Mouse (Mus musculus) T-helper 2 cell (primary cell): ENCODE results near the gene Cops2.

Source experiments
- in situ Hi-C: fragments of 300-600 bp; cut with MboI, MseI; formaldehyde crosslinking; loops from one replicate; pipeline ENCODE4 v1.15.1; 2025; ENCODE audit warnings: high pct_unique_total_duplicates

Gene Cops2

DNA sequence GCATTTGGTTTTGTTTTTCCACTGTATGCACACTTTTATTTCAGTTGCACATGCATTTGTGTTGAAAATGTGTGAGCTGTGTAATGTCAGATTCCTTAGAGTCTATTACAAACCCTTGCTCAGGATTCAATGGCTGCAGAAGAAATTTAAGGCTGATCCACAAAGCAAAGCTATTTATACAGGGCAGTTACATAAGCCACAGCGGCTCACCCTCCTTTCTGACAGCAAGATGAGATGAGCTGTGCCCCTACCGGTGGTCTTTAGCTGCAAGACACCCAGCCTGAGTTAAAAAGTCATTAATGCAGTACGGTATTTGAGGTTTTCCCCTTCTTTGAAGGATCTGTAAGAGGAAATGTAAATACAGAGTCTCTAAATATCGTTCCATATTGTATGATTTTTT, 75.1 kb downstream of the Cops2 start:
- in situ Hi-C loops: loop anchor here (25.0 kb wide), 1 partner anchor 522 kb away; no protein-coding TSS in a partner anchor

DNA sequence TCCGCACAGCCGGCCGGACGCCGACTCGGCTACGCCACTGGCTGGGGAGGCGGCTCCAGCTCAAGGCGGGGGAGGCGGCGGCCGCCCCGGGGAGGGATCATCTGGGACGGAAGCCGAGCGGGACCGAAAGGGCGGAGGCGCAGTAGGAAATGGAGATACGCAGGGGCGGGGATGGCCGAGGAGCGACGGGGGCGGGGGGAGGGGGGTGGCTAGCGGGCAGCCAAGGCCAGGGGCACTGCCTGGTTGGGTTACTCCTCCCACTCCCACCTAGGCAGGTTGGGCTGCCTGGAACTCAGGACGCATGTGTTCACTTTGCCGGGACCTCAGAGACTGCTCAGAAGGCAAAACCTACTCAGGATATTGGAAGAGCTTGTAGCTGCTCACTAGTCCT, 76.2 kb downstream of the Cops2 start, which contains the start of gene Secisbp2l:
Secisbp2l (minus strand) TSS at position 152 of the 391 bp plus-strand sequence.
- in situ Hi-C loops: loop anchor here (25.0 kb wide), 1 partner anchor 520 kb away; no protein-coding TSS in a partner anchor

DNA sequence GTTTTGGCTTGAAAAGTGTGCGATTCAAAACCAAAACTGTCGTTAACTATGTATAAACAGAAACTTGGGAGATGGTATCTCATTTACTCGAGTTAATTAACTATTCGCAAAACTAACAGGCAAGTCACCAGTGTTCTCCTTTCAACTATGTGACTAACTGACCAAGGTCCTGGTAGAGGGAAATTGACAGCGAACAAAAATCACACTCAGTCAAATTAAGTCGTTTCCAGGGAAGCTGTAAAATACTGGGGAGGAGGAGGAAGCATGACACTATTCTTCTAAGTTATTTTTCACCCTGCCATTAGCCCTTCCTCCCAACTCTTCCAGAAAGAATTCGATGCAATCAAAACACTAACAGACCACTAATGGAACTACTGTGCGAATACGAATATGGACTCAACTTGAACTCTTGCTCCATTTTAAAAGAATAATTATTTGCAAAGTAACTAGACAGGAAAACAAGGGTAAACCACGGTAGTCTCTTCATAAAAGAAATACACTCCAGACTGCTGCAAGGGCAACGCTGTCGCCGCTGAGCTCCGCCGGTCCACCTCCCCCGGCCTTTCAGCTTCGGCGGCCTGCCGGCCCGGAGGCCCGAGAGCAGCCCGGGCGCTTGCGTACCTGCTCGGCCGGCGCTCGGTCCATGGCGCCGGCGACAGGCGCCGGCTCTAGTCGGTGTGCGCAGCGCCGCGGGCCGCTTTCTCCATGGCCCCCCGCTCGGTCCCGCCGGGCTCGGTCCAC, 76.8 kb downstream of the Cops2 start:
- in situ Hi-C loops: loop anchor here (25.0 kb wide), 1 partner anchor 520 kb away; no protein-coding TSS in a partner anchor

DNA sequence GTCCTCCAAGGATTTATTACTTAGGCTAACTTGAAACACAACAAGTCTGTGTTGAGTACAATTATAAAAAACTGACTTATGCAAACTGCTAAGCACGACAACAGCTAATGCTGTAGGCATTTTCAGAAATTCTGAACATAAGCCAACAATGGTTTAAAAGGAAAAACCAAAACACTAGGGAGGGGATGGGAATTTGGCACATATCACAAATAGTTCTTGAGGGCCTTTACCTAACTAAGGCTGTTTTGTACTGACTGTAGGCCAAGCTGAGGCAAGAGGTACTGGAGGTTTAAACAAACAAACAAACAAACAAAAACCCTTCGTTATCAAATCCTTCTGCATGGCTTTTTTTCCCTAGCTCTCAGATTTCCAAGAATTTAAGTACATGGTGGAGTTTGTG, 77.9 kb downstream of the Cops2 start:
- in situ Hi-C loops: loop anchor here (25.0 kb wide), 1 partner anchor 519 kb away; no protein-coding TSS in a partner anchor
